Mouse (Mus musculus) frontal cortex, adult 2 months (tissue): ENCODE results near the gene Wipf2. TPM values are rescaled to one million over a fixed set of nuclear protein-coding genes. Genes with fewer than 3 reads are reported as not detected.
"Not testable (repeated sequence)": the region's sequence is repeated elsewhere in the genome, so short reads cannot be mapped to it uniquely, and the experiment has no call there.

Experiments used
- DNase-seq, 2 experiments: peaks; one replicate each; pipeline ENCODE4 v3.0.0; 2022; ENCODE audit warnings: low spot score in 1 of 2; ENCODE audit errors: extremely low spot score in 1 of 2
- polyA plus RNA-seq: library from polyadenylated mRNA; depleted of rRNA; stranded (reverse); fragments of >200 nt; gene quantifications from 2 replicates; pipeline ENCODE4 v1.2.3, GENCODE M21; 2012; rRNA removed

The Wipf2 gene
- polyA plus RNA-seq: 26.3 and 26.7 TPM in 2 replicates

- peak; percentile 88 to 97 for DNase-seq
These were observed at the start of gene Wipf2 for GRCm38 (mm10) chr11:98863028-98863750. TSS of gene Wipf2 (plus strand) at chr11:98863638.

DNA sequence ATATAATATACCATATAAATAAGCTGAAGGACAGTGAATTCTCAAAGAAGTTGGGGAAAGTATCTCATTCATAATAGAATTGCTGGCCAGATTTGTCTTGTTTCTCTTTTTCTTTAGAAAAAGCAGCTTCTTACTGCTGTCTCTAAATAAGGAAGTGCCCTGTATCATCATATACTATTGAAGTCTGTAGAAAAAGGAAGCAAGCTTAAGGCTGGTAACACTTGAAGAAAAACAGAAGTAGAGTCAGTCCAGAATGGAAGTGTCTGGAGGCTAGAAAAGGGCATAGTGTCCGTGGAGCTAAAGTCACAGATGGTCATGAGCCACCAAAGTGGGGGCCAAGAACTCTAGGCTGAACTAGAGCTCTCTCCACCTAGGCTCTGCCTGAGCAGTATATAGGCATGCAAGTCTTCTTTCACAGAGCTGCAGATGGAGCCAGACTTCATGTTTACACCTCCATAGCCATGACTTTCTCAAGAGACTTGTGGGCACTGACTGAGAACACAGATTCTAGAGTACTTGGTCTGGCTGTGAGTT, 46.7 kb upstream of the Wipf2 start:
- no peak for DNase-seq

DNA sequence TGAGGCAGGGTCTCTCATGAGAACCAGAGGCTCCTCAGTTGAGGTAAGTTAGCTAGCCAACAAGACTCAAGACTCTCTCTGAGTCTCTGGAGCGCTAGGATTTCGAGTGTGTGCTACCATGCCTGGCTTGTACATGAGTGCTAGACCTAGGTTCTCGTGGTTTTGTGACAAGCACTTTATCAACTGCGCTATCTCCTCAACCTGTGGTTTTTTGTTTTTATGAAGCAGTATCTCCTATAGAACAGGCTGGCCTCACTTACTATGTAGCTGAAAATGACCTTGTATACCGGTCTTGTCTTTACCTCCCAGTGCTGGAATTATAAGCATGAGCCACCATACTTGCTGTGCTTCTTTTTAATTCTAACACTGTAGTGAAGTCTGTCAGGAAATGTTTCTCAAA, 42.5 kb upstream of the Wipf2 start:
- DNase-seq: no peak

GRCm38 (mm10) chr11:98826071-98826470, 37.4 kb upstream of the Wipf2 start:
- not testable (repeated sequence) for DNase-seq

DNA sequence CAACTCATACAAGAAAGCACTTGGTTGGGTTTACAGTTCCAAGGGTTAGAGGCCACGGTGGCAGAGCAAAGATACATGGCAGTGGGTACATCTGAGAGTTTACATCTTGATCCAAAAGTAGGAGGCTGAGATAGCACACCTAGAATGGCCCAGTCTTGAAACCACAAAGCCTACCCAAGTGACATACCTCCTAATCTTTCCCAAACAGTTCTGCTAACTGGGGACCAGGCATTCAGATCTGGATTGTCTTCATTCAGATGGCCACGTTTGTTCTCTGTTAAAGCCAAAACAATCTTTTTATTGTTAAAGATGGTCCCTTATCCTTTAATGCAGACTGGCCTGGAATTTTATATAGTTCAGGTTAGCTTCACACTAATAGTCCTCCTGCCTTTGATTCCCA, 35.6 kb upstream of the Wipf2 start:
- DNase-seq: no peak

DNA sequence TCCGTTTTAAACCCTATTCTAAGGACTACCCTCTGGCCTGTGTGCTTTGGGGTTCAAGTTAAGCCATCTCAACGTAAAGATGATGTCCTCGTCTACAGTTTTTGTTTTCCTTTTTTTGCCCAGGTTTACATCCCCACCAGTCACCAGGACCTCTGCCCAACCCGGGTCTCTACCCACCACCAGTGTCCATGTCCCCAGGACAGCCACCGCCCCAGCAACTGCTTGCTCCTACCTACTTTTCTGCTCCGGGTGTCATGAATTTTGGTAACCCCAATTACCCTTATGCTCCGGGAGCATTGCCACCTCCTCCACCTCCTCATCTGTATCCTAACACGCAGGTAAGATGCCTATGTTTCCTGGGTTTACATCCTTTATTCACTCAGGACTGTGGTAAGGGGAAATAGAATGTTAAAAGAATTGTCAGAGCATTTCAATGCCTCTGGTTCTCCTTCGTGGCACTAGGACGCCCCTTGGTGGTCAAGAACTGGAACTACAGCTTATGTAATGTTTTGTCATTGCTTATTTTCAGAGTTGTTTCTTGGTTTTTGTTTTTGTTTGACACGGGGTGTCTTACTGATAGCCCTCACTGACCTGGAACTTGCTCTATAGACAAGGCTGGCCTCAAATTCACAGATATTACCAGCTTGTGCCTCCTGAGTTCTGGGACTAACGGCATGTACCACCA, 34.2 kb upstream of the Wipf2 start:
- DNase-seq: peak in 1 of 2 experiments; percentile 62

DNA sequence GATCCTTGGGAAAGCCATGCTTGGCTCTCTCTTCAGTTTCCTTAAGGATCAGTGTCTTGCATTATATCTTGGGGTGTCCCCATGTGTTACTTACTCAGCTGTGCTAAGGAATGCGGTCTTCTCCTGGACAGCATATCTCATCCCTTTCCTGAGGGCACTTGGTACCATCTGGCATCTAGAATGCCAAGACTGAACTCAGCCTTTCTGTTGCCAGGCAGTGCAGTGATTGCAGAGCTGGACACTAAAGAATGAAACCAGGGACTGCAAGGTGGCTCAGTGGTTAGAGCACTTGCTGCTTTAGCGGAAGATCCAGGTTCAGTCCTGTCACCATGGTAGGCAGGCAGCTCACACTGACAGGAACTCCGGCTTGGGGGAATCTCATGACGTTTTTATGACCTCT, 33.6 kb upstream of the Wipf2 start:
- DNase-seq: no peak

DNA sequence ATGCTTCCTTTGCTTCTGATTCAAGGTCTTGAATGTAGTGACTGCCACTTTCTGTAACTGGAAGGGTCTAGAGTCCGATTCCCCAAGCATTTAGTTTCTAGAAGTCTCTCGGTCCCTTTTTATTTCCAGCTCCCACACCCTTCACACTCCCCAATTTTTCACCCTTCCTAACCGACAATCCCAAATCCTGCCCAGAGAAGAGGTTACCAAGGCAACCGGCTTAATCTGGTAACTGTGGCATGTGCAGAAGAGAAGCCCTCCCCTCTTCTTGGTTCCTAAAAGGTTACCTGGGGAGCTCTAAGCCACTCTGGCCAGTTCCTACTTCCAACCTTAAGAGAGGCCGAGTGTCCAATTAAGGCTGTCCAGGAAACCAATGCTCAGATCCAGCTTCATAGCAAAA, 28.1 kb upstream of the Wipf2 start:
- DNase-seq: peak in 1 of 2 experiments; percentile 54

DNA sequence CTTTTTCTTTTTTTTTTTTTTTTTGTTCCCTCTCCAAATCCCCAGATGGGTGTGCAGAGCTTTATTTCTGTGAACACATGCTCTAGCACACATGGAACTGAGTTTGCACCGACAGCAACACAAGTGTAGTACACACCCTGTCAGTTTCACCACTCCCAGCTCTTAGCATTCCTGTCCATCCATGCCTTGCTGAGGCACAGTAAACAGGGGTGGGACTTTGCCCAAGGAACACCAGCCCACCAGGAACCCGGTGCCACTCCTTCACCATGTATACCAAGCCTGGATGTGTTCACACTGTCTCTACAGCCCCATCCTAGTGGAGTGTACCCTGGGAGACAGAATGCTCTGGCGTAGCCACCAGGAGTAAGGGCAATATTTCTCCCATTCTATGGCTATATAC, 27.7 kb upstream of the Wipf2 start:
- no peak for DNase-seq

DNA sequence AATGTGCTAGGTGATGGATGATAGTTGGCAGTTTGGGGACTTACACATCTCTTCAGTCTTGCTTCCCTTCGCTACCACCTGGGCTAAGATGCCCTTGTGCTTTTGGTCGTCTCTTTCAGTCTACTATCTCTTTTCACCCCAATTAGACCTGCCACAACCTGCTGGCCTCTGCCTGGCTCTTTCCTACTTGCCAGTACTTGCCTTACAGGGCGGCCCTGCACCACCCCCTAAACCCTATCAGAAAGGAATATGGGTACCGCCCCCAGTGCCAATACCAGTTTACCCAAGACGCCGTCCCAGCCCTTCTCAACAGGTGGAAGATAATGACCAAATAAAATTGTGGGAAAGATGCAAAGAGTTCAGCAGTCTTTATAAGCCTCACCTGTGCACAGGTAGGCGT, 27.3 kb upstream of the Wipf2 start:
- no peak for DNase-seq

GRCm38 (mm10) chr11:98836651-98837141, 26.7 kb upstream of the Wipf2 start, which contains the start of gene Rapgefl1:
TSS of gene Rapgefl1 (plus strand) at chr11:98836785.
- peak; percentile 61 to 79 for DNase-seq

DNA sequence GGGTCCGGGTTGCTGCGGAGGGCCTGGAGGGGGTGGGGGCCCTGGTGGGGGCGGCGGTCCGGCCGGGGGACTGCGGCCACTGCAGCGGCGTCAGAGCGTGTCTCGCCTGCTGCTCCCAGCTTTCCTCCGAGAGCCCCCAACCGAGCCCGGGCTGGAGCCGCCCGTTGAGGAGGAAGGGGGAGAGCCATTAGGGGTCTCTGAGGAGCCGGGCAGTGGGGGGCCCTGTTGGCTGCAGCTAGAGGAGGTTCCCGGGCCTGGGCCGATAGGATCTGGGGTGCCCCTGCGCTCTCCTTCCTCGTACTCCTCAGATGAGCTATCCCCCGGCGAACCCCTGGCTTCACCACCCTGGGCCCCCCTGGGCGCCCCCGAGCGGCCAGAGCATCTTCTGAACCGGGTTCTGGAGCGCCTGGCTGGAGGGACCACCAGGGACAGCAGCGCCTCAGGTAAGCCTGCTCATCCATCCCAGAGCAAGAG, 26.2 kb upstream of the Wipf2 start:
- no peak for DNase-seq

DNA sequence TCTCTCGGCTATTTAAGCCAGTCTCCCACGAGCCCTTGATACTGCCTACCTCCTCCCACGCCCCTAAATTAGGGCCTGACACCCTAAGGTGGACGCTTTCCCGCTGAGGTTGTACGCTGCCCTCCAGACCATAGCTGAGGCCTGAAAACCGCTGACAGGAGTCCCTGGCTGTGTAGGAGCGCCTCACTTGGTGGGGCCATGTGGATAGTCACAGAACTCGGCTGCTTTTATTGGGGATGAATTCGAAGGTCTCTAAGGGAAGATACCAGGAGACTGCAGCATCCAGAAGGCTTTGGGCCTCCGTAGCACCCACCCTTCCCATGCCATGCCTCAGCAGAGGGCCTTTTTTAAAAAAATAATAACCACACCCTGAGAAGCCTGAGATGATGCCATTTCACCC, 25.5 kb upstream of the Wipf2 start:
- peak in 1 of 2 experiments; percentile 49 for DNase-seq

GRCm38 (mm10) chr11:98838512-98838911, 24.9 kb upstream of the Wipf2 start:
- DNase-seq: peak; percentile 78 to 89

- DNase-seq: no peak
These were observed 24.0 kb upstream of the Wipf2 start for GRCm38 (mm10) chr11:98839402-98839801.

- DNase-seq: no peak
These were observed 23.5 kb upstream of the Wipf2 start for GRCm38 (mm10) chr11:98839897-98840296.

- no peak for DNase-seq
These were observed 17.4 kb upstream of the Wipf2 start for GRCm38 (mm10) chr11:98846016-98846415.

DNA sequence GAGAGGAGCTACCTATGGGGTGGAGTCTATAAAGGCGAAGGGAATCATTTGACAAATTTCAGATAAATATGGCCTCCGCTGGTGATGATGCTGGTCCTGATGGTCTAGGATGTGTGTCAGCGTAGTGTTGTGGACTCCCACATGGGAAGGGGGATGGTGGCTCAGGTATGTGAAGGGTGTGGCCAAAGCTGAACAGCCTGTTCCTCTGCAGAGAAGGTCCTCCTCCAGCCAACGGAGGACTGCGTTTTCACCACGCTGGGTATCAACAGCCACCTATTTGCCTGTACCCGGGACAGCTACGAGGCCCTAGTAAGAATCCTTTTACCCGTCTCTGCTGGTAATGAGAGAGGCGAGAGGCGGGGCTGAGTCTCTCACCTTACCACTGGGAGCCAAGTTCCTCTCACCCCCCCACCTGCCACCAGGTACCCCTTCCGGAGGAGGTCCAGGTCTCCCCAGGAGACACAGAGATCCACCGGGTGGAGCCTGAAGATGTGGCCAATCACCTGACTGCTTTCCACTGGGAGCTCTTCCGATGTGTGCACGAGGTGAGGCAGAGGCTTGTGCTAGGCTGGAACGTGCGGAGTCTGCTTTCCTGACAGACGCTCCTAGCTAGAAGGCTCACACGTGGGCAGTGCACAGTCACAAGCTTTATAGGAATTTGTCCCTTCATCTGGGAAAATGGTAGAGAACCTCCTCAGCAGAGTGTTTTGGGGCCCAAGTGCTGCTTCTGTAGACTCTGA, 16.4 kb upstream of the Wipf2 start:
- DNase-seq: no peak

DNA sequence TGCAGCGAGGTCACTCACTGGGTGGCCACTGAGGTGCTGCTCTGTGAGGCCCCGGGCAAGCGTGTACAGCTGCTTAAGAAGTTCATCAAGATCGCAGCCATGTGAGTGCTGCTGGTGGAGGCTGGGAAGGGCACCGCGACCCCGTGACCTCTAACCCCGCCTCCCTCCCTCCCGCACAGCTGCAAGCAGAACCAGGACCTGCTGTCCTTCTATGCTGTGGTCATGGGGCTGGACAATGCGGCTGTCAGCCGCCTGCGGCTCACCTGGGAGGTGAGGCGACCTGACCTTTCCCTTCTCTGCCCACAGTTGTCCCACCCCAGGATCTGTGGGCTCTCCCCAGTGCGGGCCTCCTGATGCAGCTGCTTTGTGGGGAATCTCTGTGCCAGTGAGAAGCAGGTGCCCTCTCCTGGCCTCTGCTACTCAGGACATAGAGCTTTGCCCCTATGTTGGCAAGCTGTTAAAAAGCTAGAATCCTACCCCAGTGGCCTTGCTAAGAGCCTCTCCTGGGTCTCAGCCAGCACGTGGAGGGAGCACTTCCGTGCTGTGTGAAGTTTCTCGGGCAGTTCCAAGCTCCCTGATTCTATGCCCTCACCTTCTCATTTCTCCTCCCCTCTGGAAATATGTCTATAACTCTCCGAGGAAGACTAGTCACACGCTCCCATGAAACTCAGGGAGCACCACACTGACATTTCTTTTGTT, 14.1 kb upstream of the Wipf2 start:
- DNase-seq: no peak
